Mouse (Mus musculus): ENCODE data around the gene Slc24a3.

The Slc24a3 gene

DNA sequence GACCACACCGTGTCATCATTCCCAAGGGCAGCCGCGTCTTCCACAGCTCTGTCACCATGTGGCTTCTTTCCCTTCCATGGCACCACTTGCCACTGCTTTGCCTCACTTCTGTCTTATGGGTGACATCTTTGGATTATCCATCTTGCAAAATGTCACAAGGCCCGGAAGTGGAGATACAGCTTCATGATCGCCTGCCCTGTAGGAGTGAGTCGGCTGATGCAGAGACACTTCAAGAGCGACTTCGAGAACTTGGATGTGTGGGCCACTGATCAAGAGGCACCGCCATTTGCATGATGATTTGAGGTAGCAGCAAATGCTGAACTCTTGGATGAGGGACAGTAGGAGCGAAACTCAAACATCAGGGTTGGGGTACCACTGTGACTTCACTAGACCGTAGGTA, 46.0 kb downstream of the Slc24a3 start:
- no peak for DNase-seq

DNA sequence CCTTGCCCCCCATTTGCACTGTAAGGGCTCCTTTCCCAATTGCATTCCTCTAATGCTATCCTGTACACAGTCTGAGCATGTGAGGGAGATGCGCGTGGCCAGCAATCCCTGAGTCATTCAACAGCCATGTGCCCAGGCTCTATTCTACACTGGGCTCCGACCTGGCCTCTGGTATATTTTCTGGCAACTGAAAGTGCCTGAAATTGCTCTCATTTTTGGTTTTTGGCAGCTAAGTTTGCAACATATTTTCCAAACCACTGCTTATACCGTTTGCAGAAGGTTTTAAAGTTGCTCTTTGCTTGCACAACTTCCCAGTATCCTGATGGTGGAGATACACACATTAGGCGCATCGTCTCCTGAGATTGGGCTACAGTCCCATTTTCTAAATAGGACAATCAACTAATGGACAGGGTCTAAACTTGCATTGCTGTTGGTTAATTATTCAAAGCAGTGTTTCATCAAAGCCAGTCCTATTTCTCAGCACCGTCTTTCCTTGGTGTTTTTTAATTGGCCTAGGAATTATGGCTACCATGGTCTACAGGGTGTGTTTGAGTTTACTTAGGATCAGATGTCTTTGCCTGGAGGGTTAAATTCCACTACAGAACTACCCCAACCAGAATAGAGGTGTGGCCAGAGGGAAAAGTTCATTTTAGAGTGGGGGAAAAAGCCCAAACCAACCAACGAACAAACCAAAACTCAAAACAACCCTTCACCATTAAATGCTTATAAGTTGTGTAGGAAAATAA, 46.7 kb downstream of the Slc24a3 start:
- DNase-seq, result no peak

DNA sequence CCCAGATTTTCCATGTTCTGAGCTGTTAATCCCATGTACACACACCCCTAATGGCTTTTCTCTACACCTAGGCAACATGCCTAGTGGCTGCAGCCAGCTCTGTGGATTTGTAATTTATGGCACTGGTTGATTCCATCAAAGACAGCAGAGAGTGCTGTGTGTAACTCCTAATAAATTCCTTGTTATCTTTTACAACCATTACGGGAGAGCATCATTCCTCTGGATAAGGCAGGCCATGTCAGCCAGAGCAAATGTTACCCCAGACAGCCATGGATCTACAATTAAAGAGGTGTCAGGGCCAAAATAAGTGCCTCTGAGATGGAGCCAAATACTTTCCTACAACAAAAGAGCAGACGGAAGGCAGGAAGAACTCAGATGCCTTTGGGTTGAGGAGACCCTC, 49.0 kb downstream of the Slc24a3 start:
- no peak for DNase-seq

DNA sequence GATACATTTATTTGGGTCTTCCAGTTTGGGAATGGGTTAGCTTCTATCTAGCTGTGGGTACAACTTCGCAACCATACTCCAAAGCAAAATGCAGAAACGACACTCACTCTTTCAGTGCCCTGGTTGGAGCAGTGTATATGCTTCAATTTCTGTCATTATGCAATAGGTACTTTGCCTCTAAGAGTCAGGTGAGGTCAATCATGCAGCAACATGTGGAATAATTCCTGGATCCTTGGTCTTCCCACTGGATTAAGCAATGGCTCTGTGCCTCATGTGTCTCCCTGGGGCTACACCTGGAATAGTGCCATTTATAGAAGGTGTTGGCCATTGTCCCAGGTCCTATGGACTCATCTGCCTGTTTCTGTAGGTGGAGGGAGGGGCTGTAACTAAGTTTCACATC, 49.9 kb downstream of the Slc24a3 start:
- no peak for DNase-seq

DNA sequence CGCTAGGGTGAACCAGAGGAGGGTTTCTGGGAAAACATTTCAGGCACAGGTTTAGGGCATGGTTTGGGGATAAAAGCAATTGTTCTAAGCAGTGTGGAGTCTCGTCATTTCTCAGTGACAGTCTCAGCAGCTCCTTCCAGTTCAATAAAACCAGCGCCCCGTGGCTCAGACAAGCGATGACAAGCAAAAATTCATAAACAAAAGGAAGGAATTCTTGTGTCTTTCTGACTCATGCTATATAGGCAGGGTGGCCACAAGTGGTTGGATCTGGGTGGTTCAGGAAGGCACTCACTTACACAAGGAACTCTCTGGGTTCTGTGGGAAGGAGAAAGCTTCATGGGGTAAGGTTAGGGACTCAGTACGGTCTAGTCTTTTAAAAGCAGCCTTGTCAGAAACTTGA, 51.7 kb downstream of the Slc24a3 start:
- DNase-seq, result no peak

DNA sequence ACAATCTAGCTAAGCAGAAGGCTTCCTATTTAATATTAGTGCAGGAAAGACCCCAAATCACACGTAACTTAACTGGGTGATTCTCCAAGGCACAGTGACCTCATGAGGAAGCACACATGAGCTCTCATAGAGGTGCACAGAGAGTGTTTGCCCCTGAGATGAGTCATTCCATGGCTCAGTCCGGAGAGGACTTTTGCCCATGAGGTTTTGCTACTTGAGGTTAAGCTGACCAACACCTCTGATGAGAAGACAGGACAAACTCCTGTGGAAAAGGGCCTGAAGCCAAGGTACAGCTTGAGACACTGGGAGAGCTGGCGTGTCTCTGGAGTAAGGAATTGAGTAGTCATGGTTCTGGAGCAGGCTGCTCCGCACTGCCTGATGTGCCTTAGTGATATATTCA, 56.1 kb downstream of the Slc24a3 start:
- DNase-seq, result no peak

DNA sequence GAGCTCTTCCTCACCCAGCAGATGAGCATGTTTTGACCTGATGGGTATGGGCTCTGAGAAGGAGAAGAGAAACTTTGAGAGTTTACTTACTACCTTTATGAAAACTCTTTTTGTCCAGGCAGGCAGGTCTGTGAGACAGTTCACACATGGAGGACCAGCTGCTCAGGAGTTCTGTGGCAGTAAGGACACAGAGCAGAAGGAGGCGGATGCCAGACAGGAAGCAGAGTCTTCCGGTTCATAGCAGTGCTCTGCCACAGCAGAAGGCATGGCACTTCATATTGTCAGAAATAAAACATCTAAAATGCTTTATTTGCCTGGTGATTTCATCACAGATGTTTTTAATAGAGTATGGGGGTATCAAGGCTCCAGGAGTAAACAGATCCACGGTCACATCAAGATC, 58.1 kb downstream of the Slc24a3 start:
- no peak for DNase-seq

DNA sequence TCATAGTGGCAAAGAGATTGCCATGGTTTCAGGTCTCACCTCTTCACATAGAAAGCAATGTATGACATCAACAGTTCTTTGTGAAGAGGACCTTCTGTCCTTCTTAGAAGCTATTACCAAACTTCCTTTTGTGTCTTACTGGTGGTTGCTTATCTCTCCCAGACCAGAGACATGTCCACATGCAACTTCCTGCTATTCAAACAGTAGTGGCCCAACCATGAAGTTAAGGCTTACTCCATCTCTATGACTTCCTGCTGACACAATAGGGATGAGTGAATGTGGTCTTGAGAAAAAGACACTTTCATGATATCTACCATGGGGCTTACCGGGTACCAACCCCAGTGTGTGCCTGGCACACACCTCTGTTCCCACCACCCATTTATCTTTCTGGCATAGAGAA, 58.5 kb downstream of the Slc24a3 start:
- DNase-seq, result no peak

DNA sequence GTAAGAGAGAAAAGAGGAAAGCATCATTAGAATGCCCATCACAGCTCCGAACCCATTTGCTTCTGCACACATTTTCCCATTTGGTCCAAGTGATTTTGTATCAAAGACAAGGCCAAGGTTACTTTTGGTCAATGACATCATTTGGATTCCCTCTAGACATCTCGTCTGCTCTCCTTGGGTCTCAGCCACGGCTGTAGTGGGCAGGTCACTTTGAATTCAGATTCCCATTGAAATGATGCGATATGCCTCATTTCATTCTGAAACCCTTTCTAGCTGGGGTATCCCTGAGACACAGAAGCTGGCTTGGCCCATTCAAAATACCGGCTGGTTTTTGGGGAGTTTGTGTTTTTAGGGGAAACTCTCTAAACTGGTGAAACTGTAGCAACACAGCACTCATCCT, 59.8 kb downstream of the Slc24a3 start:
- no peak for DNase-seq

DNA sequence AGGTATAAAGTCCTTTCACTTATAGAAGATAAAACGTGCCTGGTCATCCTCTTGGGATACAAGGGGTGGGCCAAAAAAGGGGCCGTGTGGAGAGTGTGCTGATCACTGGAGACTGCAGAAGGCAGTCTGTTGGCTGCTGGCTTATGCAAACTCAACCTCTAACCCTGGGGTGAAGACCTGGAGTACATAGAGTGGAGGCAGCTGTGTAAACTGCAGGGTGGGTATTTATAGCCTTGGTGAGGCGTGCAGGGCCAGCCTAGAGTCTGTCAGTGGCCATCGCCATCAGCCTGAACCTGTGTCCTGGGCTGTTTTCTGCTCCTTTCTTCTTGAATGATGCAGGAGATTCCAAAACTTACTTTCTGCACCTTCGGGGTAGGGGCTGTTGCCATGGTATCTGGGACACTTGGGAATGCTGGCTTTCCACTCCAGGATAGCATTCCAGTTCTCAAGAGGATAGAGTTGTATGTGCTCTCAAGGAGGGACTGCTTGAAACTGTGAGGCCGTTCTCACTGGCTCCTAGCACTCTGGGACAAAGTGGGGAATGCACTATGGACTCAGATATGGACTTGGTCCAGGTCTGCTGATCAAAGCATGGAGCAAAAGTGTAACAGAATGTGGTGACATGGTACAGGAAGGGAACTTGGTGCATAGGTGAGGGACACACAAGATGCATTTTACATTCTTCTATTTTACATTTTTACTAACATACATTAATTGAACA, 65.4 kb downstream of the Slc24a3 start:
- DNase-seq, result peak; percentile 15

DNA sequence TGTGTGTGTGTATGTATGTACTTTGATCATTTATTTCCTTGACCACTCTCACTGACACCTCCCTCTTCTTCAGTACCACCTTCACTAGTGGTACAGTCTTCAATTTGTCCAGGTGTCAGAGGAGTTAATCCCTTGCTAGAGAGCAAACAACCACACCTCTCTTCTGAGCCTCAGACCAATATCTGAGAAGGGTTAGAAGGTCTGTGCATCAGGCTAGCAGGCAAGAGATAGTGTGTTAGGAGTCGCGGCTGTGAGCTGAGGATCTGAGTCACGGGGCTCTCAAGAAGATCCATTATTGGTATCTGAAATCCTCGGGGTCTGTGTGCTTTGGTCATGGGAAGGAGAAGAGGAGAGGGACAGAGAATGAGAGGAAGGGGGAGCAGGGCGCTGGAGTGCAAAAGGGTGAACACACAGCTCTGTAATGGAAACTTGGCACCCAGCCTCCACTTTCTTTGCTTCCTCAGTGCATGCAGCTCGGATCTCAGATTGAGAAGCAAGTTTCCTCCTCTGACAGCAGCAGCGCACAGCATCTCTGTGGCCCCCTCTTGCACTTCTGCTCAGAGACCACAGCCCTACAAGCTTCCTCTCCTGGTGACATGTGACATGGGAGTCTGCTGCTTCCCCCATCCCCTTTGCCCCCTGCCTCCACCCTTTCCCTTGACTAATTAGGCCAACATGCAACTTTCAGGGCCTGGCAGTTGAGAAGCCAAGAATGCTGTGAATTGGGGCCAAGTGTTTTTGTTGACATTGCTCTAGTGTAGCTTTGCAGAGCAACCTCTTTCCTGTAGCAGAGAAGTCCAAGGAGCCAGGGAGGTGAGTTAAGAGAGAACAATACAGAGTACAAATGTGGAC, 66.2 kb downstream of the Slc24a3 start:
- peak; percentile 60 for DNase-seq

DNA sequence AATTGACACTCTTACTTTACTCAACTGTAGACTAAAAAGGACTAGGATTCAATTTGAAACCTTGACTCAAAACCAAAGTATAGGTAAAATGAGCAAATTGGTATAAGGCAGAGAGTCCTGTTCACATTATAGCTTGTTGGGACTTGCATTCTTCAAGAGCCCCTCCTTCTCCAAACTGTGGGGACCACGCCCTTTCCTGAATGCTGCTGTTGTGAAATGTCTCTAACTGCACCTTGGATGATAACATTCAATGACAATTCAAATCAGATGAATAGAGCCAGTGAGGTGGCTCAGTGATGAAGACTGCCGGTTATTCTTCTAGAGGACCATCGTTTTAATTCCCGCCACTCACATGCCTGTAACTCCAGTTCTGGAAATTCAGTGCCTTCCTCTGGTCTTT, 78.8 kb downstream of the Slc24a3 start:
- DNase-seq, result no peak

DNA sequence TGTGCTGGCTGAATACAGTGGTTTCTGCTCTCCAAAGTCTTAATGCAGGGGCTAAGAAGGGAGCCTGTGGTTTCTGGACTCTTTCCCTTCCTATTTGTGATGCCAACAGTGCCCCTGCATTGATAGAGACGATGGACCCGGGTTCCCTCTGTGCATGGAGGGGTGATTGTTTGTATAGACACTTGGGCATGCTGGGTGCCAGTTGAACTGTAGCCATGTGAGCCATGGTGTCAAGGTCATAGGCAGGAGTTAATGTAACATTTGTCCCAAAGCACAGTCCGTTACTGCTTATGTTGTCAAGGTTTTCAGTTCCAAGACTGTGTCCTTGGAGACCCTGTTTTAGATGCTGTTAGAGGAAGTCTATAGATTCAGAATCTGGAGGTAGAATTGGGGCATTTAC, 80.6 kb downstream of the Slc24a3 start:
- no peak for DNase-seq

DNA sequence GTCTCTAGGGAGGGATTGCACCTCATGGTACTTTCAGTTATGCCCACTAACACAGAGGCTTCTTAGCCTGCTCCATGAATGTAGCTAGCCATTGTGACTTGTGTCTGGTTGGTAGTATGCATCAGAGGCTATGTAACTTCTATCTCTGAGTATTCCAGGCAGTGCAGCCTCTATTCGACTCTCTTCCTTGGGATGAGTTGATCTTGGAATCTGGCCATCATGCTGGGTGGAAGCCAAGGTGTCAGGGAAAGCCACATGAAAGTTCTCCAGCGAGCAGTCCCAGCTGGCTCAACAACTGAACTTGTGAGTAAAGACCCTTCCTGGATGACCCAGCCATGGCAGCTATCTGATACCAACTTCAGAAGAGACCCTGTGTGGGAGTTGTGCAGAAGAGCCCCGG, 89.8 kb downstream of the Slc24a3 start:
- DNase-seq, result peak; percentile 67

DNA sequence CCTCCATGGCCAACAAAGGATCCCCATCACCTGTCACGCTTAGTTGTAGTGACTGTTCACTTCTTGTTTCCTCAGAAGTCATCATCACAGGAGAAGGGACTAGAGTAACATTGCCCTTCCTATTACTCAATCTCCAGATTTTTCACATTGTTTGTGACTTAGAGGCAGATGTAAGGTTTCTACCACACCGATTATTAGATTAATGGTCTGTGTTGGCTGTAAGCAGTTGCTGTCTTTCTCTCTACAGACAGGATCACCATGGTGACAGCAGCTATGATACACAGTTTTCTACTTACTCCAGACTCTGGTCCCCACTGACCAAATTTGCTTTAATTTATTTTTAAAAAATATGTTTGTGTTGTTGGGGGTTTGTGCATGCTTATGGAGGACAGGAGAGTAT, 90.3 kb downstream of the Slc24a3 start:
- no peak for DNase-seq

DNA sequence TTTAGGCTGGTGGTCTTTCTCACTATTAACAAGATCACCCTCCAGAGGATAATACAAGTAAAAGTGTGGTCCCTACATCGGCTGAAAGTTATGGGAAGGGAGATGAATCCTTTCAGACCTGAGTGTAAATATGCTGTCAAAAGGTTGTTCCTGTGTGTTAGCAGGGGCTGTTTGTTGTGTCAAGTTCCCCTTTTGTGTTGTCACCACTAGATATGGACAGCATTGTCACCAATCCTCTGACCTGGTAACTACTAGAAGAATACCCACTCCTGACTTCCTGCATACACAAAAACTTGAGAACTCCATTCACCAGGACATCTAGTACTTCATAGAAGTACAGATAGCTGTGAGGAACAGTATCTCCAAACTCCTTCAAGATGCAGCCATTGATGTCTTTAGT, 93.0 kb downstream of the Slc24a3 start:
- no peak for DNase-seq

DNA sequence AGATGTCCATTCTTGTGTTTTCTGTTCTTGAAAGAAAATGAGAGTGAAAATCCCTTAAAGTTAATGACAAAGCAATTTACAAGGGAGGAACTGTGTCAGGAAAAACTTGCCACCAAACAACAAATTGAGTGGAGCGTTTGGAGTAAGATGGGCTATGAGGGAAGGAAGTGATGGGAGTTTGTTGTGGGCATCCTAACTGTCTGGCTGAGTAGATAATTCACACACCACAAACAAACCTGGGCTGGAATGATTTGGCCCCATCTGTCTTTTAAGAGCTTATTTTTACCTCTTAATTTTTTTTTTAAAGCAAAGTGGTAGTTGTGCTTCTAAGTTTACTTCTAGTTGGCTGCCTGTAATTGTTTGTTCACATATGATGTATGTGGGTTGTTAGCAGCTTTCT, 94.6 kb downstream of the Slc24a3 start:
- no peak for DNase-seq

DNA sequence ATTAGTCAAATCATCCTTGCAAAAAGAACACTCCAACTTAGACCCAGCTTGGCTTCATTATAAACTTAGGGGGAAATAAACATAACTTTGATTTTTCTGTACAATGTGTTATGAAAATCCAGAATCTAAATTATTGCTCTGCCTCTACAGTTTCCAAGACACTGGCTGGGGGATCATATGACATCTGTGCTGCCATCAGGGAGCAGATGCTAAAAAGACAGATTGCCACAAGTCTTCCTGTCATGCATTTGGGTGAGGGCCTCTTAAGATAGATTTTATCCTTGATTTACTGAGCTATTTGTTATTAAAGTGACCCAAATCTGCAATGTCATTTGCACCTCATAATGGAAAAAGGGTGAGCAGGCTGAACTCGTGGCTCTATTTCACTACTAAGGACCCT, 99.2 kb downstream of the Slc24a3 start:
- no peak for DNase-seq

DNA sequence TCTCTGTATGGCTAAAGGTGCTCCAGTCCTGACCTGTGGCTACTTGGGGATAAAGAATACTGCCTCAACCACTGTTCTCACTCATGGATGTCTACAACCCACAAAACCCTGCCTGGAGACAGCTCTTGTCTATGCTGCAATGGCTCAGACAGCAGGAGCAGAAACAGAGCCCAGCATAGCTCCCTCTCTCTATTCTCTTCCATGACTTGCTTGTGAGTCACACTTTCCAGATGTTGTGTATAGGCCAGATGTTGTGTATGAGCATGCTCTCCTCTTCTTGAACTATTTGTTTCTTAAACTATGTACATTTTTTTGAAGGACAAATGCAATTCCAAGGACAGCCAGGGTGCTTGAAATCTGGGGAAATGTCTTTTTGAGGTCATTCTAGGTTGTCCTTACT, 101.4 kb downstream of the Slc24a3 start:
- DNase-seq, result no peak

DNA sequence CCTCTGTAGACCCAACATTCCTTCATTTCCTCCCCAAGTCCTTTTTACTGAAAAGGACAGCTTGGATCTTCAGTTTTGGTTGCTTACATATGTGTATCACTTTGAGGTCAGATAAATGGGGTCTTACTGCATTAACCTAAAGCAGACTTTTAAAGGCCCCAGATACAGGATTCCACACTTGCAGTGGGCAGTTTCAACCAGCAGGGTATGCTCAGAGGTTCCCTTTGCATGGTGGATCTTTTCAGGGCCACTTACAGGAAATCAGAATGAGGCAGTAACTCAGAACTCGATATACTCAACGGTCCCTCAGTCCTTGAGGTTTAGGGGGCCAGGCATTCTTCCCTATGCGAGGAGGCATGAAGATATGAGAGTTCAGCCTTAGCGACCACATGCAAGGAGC, 101.9 kb downstream of the Slc24a3 start:
- DNase-seq, result no peak

DNA sequence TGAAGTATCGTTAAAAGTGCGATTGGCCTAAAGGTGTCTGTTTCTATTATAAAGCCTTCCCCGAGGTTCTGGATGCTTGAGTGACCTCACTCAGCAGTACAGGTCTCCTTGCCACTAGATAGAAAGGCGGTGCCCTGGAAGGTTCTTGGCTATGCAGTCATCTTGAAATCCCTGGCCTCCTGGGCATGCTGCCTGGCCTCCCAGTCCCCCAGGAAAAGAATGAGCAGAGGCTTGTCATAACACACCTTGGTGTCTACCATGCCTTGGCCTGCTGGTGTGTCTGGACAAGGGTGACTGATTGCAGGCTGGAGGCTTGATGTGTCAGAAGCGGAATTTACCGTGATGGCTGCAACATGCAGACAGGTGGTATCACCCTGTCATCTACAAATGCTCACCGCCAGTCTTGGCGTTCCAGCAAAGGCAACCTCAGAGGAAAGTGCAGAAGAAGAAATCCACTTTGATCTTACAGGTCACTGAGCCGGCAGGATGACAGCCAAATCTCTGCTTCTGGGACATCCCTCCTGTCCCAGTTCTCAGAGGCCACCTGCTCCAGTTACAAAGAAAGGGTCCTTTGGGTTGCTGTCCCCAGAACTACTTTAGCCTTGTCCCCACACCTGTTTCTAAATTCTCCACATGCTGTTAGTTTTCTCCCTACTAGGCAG, 106.6 kb downstream of the Slc24a3 start:
- DNase-seq, result no peak

DNA sequence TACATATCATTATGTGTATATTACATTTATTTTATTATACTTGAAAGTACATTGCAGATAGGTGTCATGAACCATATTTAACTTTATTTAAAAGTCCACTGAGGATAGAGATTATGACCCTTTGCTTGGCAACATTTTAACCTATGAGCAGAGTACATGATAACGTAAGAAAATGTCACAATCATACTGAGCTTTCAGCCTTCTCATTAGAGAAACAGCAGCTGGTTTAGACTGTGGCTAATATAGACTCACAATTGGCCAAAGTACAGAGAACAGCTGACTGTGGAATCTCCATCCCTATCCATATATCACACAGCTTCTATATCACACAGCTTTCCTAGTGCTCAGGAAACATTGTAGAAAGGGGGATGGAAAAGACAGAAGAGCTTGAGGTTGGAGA, 111.8 kb downstream of the Slc24a3 start:
- no peak for DNase-seq

DNA sequence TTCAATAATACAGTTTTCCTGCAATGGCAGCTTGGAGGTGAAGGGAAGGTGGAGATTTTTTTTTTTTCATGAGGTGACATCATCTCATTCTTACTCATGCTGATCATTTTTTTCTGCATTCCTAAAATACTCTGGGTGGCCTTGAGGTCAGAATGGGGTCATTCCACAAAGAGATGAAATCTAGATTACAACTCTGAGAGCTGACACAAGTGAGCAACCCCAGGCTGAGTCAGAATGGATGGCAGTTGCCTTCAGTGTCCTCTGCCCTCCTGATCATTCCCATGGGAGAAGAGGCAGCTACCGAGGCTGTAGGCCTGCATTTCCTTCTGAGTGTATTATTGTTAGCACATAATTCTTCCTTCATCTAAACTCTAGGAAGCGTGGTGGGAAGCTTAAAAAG, 116.2 kb downstream of the Slc24a3 start:
- DNase-seq, result no peak
